25 mouse cellular contexts compared by ENCODE assay signal in genomic region chr4:126273753-126274152, GRCm38 (mm10). TPM values are rescaled to one million over a fixed set of nuclear protein-coding genes. Genes with fewer than 3 reads are reported as not detected.
DNase-seq lines count a peak whose midpoint lies in the region; ATAC-seq and TF ChIP-seq lines count a peak whose summit lies in the region.
"Had no signal": no experiment of that assay in that cellular context is flagged by ENCODE, and none has a peak within 500 bp of the region (broad histone marks: within the 10 kb centered on the region; RNA-seq: fewer than 3 reads in every experiment).

No protein-coding gene starts in this region.

- no peak for ATAC-seq in midbrain, embryonic 11.5 days (ENCODE audit: low FRiP score)
- ATAC-seq in midbrain, embryonic 14.5 days (ENCODE audit: low FRiP score, low TSS enrichment) = no peak
- no peak for ATAC-seq in intestine, postnatal 0 days
- ATAC-seq: activated CD4-positive, CD25-positive, alpha-beta regulatory T cell, adult 4 months; forebrain, embryonic 14.5 days; hindbrain, embryonic 16.5 days; liver, postnatal 0 days had no signal

- H3K9ac ChIP-seq in midbrain, embryonic 11.5 days (ENCODE audit: low read length) = no peak overlapping the region
- H3K9ac ChIP-seq in midbrain, embryonic 14.5 days (replicated peaks; ENCODE audit: low read length) = no peak overlapping the region
- no peak overlapping the region for H3K9ac ChIP-seq in intestine, postnatal 0 days (ENCODE audit: low read depth, low read length)
- H3K9ac ChIP-seq: heart, embryonic 13.5 days; liver, postnatal 0 days; neural tube, embryonic 13.5 days had no signal

- H3K27ac ChIP-seq in gastrocnemius, adult 2 months = no peak overlapping the region
- H3K27ac ChIP-seq in midbrain, embryonic 11.5 days (ENCODE audit: low read depth, low read length) = no peak overlapping the region
- no peak overlapping the region for H3K27ac ChIP-seq in midbrain, embryonic 14.5 days (replicated peaks; ENCODE audit: low read depth, low read length)
- H3K27ac ChIP-seq in thymus, adult 2 months (ENCODE audit: control insufficient read depth, insufficient read depth, low read length) = no peak overlapping the region
- no peak overlapping the region for H3K27ac ChIP-seq in intestine, postnatal 0 days (ENCODE audit: low read depth, low read length)
- H3K27ac ChIP-seq: heart, embryonic 13.5 days; neural tube, embryonic 13.5 days; stomach, postnatal 0 days had no signal

- no peaks in the 10 kb centered on the region for H3K27me3 ChIP-seq in midbrain, embryonic 11.5 days (ENCODE audit: control insufficient read depth, insufficient read depth, low read length)
- H3K27me3 ChIP-seq in midbrain, embryonic 14.5 days (ENCODE audit: control insufficient read depth, insufficient read depth, low read length) = no peaks in the 10 kb centered on the region
- no peaks in the 10 kb centered on the region for H3K27me3 ChIP-seq in thymus, adult 2 months (ENCODE audit: control insufficient read depth, insufficient read depth, low read length)
- no peaks in the 10 kb centered on the region for H3K27me3 ChIP-seq in intestine, postnatal 0 days (replicated peaks; ENCODE audit: control insufficient read depth, insufficient read depth, low read length)
- H3K27me3 ChIP-seq: CH12.LX; heart, embryonic 13.5 days; neural tube, embryonic 13.5 days had no signal

- TF ChIP-seq CTCF in gastrocnemius, adult 2 months (IDR thresholded peaks at IDR 0.05) = peak; percentile 11; the same call in 1 of the 2 replicates
- no peak for TF ChIP-seq CTCF in thymus, adult 2 months (IDR thresholded peaks at IDR 0.05; ENCODE audit: borderline replicate concordance, control insufficient read depth, extremely low read depth, insufficient read depth, low read length, poor library complexity)
- TF ChIP-seq CTCF in intestine, postnatal 0 days (IDR thresholded peaks at IDR 0.05; ENCODE audit: low read depth) = no peak

- peaks cover 5% of the 10 kb centered on the region for H3K4me1 ChIP-seq in midbrain, embryonic 11.5 days (ENCODE audit: control insufficient read depth, insufficient read depth, low read length)
- no peaks in the 10 kb centered on the region for H3K4me1 ChIP-seq in midbrain, embryonic 14.5 days (ENCODE audit: control insufficient read depth, insufficient read depth, low read length)
- H3K4me1 ChIP-seq in thymus, adult 2 months (replicated peaks; ENCODE audit: control insufficient read depth, insufficient read depth, low read length) = peaks cover 4% of the 10 kb centered on the region; the same call in 1 of the 2 replicates
- H3K4me1 ChIP-seq in intestine, postnatal 0 days (replicated peaks; ENCODE audit: control insufficient read depth, insufficient read depth, low read length) = no peaks in the 10 kb centered on the region

- TF ChIP-seq POLR2A in thymus, adult 2 months (IDR thresholded peaks at IDR 0.05; ENCODE audit: control insufficient read depth, extremely low read depth, insufficient read depth, low read length, poor library complexity) = no peak

- no peak overlapping the region for H3K4me3 ChIP-seq in gastrocnemius, adult 2 months
- H3K4me3 ChIP-seq in midbrain, embryonic 11.5 days (ENCODE audit: low read depth, low read length) = no peak overlapping the region
- H3K4me3 ChIP-seq in midbrain, embryonic 14.5 days (replicated peaks; ENCODE audit: low read depth, low read length) = no peak overlapping the region
- H3K4me3 ChIP-seq in thymus, adult 2 months (ENCODE audit: control insufficient read depth, insufficient read depth, low read length) = no peak overlapping the region
- H3K4me3 ChIP-seq in intestine, postnatal 0 days (ENCODE audit: low read depth, low read length) = no peak overlapping the region
- H3K4me3 ChIP-seq: heart, embryonic 13.5 days; neural tube, embryonic 13.5 days had no signal

- H3K36me3 ChIP-seq in midbrain, embryonic 11.5 days (ENCODE audit: control insufficient read depth, insufficient read depth, low read length) = 0 out of 2 replicates have a peak, but pooled peaks cover 4% of the 10 kb centered on the region
- peaks cover 31% of the 10 kb centered on the region for H3K36me3 ChIP-seq in midbrain, embryonic 14.5 days (ENCODE audit: control insufficient read depth, insufficient read depth, low read length)
- peaks cover 20% of the 10 kb centered on the region; the same call in 1 of the 2 replicates for H3K36me3 ChIP-seq in thymus, adult 2 months (ENCODE audit: control insufficient read depth, insufficient read depth, low read length)
- H3K36me3 ChIP-seq in intestine, postnatal 0 days (ENCODE audit: control insufficient read depth, insufficient read depth) = peaks cover 40% of the 10 kb centered on the region

- no peak overlapping the region for H3K4me2 ChIP-seq in midbrain, embryonic 11.5 days
- H3K4me2 ChIP-seq in midbrain, embryonic 14.5 days (ENCODE audit: low read length) = no peak overlapping the region
- H3K4me2 ChIP-seq in intestine, postnatal 0 days (replicated peaks; ENCODE audit: low read depth) = no peak overlapping the region
- H3K4me2 ChIP-seq: heart, embryonic 13.5 days; neural tube, embryonic 13.5 days had no signal

- no peak for DNase-seq in gastrocnemius, adult 2 months
- DNase-seq in gastrocnemius, adult 8-10 months (ENCODE audit: low spot score in 2 of 2) = no peak
- peak; percentile 35 for DNase-seq in midbrain, embryonic 11.5 days (ENCODE audit: low spot score, missing footprints)
- DNase-seq in midbrain, embryonic 14.5 days = no peak
- peak; percentile 91 for DNase-seq in cerebellum, adult 9-11 months
- no peak for DNase-seq in c-Kit-positive CD71-positive TER-119-positive erythroid progenitor cells, embryonic 14.5 days (ENCODE audit: low spot score)
- DNase-seq in thymus, adult 2 months = no peak
- DNase-seq: adrenal gland, postnatal 14 days; heart, adult 11 months; heart, postnatal 36 days; kidney, adult 9 months; kidney, postnatal 36 days; liver; liver, postnatal 0 days; right cerebral cortex, postnatal 25 days; thymus, postnatal 36 days had no signal

- intact Hi-C loops in gastrocnemius, adult 2 months (cut with DNase I) = no loop called here

- no peaks in the 10 kb centered on the region for H3K9me3 ChIP-seq in midbrain, embryonic 11.5 days (ENCODE audit: control insufficient read depth, low read length)
- no peaks in the 10 kb centered on the region for H3K9me3 ChIP-seq in midbrain, embryonic 14.5 days (ENCODE audit: control insufficient read depth, low read length)
- no peaks in the 10 kb centered on the region for H3K9me3 ChIP-seq in intestine, postnatal 0 days (ENCODE audit: control insufficient read depth)
- H3K9me3 ChIP-seq: heart, embryonic 13.5 days; neural tube, embryonic 13.5 days had no signal

- WGBS in midbrain, embryonic 11.5 days = 73% methylated on average over 13 of the region's 13 CpGs
- WGBS in midbrain, embryonic 14.5 days = 74% methylated on average over 13 of the region's 13 CpGs
- 97% methylated on average over 13 of the region's 13 CpGs for WGBS in thymus, adult 2 months
- WGBS in intestine, postnatal 0 days = 84% methylated on average over 13 of the region's 13 CpGs

RNA-seq across cellular contexts. Expression of gene Trappc3, which starts 11.6 kb away (rescaled TPM):
- 10 to 100 TPM; 18.6 to 24.3 TPM for total RNA-seq in gastrocnemius, adult 2 months (2021)
- total RNA-seq in gastrocnemius, adult 8-10 months (2022) = 10 to 100 TPM; 19.7 to 23.2 (median 22.3) TPM
- polyA plus RNA-seq in midbrain, embryonic 11.5 days (2014; fragmentation: Nextera tagmentation; extraction: Ambion mirVana) = 37.1 and 38.9 TPM in 2 replicates
- polyA plus RNA-seq in midbrain, embryonic 14.5 days (2014; fragmentation: Nextera tagmentation; extraction: Ambion mirVana) = 37.1 and 124 TPM in 2 replicates
- polyA plus RNA-seq in thymus, adult 2 months (2012; rRNA removed) = 48.0 and 55.1 TPM in 2 replicates
- polyA plus RNA-seq in intestine, postnatal 0 days (2015; fragmentation: Nextera tagmentation; extraction: Ambion mirVana) = 115 and 126 TPM in 2 replicates

RNA-seq across cellular contexts. Expression of gene Col8a2, which starts 12.8 kb away (rescaled TPM):
- total RNA-seq in gastrocnemius, adult 2 months (2021) = 1 to 10 TPM in 1 of 2 experiments, under 1 TPM in 1; 0.74 to 6.0 TPM
- total RNA-seq in gastrocnemius, adult 8-10 months (2022) = 1 to 10 TPM in 2 of 4 experiments, under 1 TPM in 2; 0.46 to 1.6 (median 1.1) TPM
- 9.1 and 9.5 TPM in 2 replicates for polyA plus RNA-seq in midbrain, embryonic 11.5 days (2014; fragmentation: Nextera tagmentation; extraction: Ambion mirVana)
- 0.57 and 1.1 TPM in 2 replicates for polyA plus RNA-seq in midbrain, embryonic 14.5 days (2014; fragmentation: Nextera tagmentation; extraction: Ambion mirVana)
- 0.28 and 0.35 TPM in 2 replicates for polyA plus RNA-seq in thymus, adult 2 months (2012; rRNA removed)
- polyA plus RNA-seq in intestine, postnatal 0 days (2015; fragmentation: Nextera tagmentation; extraction: Ambion mirVana) = 1.5 and 2.2 TPM in 2 replicates
- total RNA-seq: CH12.LX; megakaryocyte-erythroid progenitor cell, adult 5-6 weeks had no signal
- polyA plus RNA-seq: activated CD4-positive, CD25-positive, alpha-beta regulatory T cell, adult 4 months had no signal

RNA-seq across cellular contexts. Expression of gene Map7d1, which starts 17.6 kb away (rescaled TPM):
- 100 to 1,000 TPM; 177 to 199 TPM for total RNA-seq in gastrocnemius, adult 2 months (2021)
- 100 to 1,000 TPM; 138 to 195 (median 173) TPM for total RNA-seq in gastrocnemius, adult 8-10 months (2022)
- polyA plus RNA-seq in midbrain, embryonic 11.5 days (2014; fragmentation: Nextera tagmentation; extraction: Ambion mirVana) = 61.8 and 68.7 TPM in 2 replicates
- 78.3 and 85.3 TPM in 2 replicates for polyA plus RNA-seq in midbrain, embryonic 14.5 days (2014; fragmentation: Nextera tagmentation; extraction: Ambion mirVana)
- polyA plus RNA-seq in thymus, adult 2 months (2012; rRNA removed) = 74.6 and 84.2 TPM in 2 replicates
- polyA plus RNA-seq in intestine, postnatal 0 days (2015; fragmentation: Nextera tagmentation; extraction: Ambion mirVana) = 11.7 and 12.2 TPM in 2 replicates

RNA-seq across cellular contexts. Expression of gene Adprhl2, which starts 47.8 kb away (rescaled TPM):
- total RNA-seq in gastrocnemius, adult 2 months (2021) = 1 to 10 TPM; 9.3 to 9.5 TPM
- total RNA-seq in gastrocnemius, adult 8-10 months (2022) = 1 to 10 TPM; 8.1 to 9.5 (median 9.0) TPM
- 36.4 and 45.0 TPM in 2 replicates for polyA plus RNA-seq in midbrain, embryonic 11.5 days (2014; fragmentation: Nextera tagmentation; extraction: Ambion mirVana)
- 64.2 and 76.6 TPM in 2 replicates for polyA plus RNA-seq in midbrain, embryonic 14.5 days (2014; fragmentation: Nextera tagmentation; extraction: Ambion mirVana)
- polyA plus RNA-seq in thymus, adult 2 months (2012; rRNA removed) = 66.0 and 67.9 TPM in 2 replicates
- 41.7 and 43.0 TPM in 2 replicates for polyA plus RNA-seq in intestine, postnatal 0 days (2015; fragmentation: Nextera tagmentation; extraction: Ambion mirVana)

RNA-seq across cellular contexts. Expression of gene Tekt2, which starts 51.7 kb away (rescaled TPM):
- total RNA-seq in gastrocnemius, adult 2 months (2021) = under 1 TPM in 1 of 2 experiments, not detected in 1; 0.64 TPM
- under 1 TPM in 3 of 4 experiments, not detected in 1; 0.17 to 0.87 (median 0.40) TPM for total RNA-seq in gastrocnemius, adult 8-10 months (2022)
- polyA plus RNA-seq in midbrain, embryonic 11.5 days (2014; fragmentation: Nextera tagmentation; extraction: Ambion mirVana) = 1.8 and 2.2 TPM in 2 replicates
- polyA plus RNA-seq in midbrain, embryonic 14.5 days (2014; fragmentation: Nextera tagmentation; extraction: Ambion mirVana) = 7.4 and 9.7 TPM in 2 replicates
- 0.83 and 1.4 TPM in 2 replicates for polyA plus RNA-seq in thymus, adult 2 months (2012; rRNA removed)
- 1.6 and 2.1 TPM in 2 replicates for polyA plus RNA-seq in intestine, postnatal 0 days (2015; fragmentation: Nextera tagmentation; extraction: Ambion mirVana)
- total RNA-seq: megakaryocyte-erythroid progenitor cell, adult 5-6 weeks had no signal

Comparison
In these comparisons a context has a peak if more than half of its experiments do, and no peak if none do; other contexts are left out.
1. DNase-seq: peak in midbrain, embryonic 11.5 days (single experiment) and cerebellum, adult 9-11 months (single experiment); none in gastrocnemius, adult 2 months (single experiment), gastrocnemius, adult 8-10 months (0 of 2), midbrain, embryonic 14.5 days (single experiment), c-Kit-positive CD71-positive TER-119-positive erythroid progenitor cells, embryonic 14.5 days (single experiment) and thymus, adult 2 months (single experiment).